Mouse (Mus musculus) lung, adult 2 months (tissue): ENCODE data around the gene Ppp2ca.

Experiments used
- CTCF ChIP-seq: fragments of 200-500 bp; IDR thresholded peaks from 2 replicates; pipeline ENCODE4 v1.5.1; 2011; ENCODE audit warnings: mild to moderate bottlenecking, low read length, control low read depth; ENCODE audit not compliant: insufficient read depth
- POLR2A ChIP-seq: fragments of 200-500 bp; IDR thresholded peaks from 2 replicates; pipeline ENCODE4 v1.6.1; 2011; ENCODE audit warnings: low read depth, mild to moderate bottlenecking, control low read depth, low read length, borderline replicate concordance; ENCODE audit errors: extremely low read depth

GRCm38 (mm10) chr11:52097596-52097995 lies 885 bp upstream of the Ppp2ca start:
- TF ChIP-seq CTCF (no peak), POLR2A (no peak)
